Mouse (Mus musculus) lung, adult 2 months (tissue): Measurements from ENCODE around the gene Dnaic2.

Experiments
- CTCF ChIP-seq: fragments of 200-500 bp; IDR thresholded peaks from 2 replicates; pipeline ENCODE4 v1.5.1; 2011; ENCODE audit warnings: mild to moderate bottlenecking, low read length, control low read depth; ENCODE audit not compliant: insufficient read depth
- POLR2A ChIP-seq: fragments of 200-500 bp; IDR thresholded peaks from 2 replicates; pipeline ENCODE4 v1.6.1; 2011; ENCODE audit warnings: low read depth, mild to moderate bottlenecking, control low read depth, low read length, borderline replicate concordance; ENCODE audit errors: extremely low read depth

- no peak for TF ChIP-seq CTCF
- no peak for TF ChIP-seq POLR2A
Measured at GRCm38 (mm10) chr11:114706358-114706757, 20.9 kb upstream of the Dnaic2 start.
